Mouse (Mus musculus) midbrain, embryonic 10.5 days (tissue): ENCODE measurements around the gene Sox15. TPM values are rescaled to one million over a fixed set of nuclear protein-coding genes. Genes with fewer than 3 reads are reported as not detected.
"Not testable (repeated sequence)": the region's sequence is repeated elsewhere in the genome, so short reads cannot be mapped to it uniquely, and the experiment has no call there.

Experiments used
- DNase-seq: peaks from one replicate; pipeline ENCODE4 v3.0.0-alpha.2; 2017; ENCODE audit warnings: low spot score
- H3K27ac ChIP-seq: fragments of 300-500 bp; sonication (generic); replicated peaks from 2 replicates; pipeline ENCODE4 v1.5.1; 2016; ENCODE audit warnings: mild to moderate bottlenecking
- H3K27me3 ChIP-seq: fragments of 300-500 bp; sonication (generic); 2 replicates; pipeline ENCODE4 v1.6.1; 2016; ENCODE audit warnings: low read depth, mild to moderate bottlenecking; ENCODE audit not compliant: poor library complexity, severe bottlenecking
- H3K36me3 ChIP-seq: fragments of 300-500 bp; sonication (generic); 2 replicates; pipeline ENCODE4 v1.6.1; 2016; ENCODE audit warnings: mild to moderate bottlenecking, moderate library complexity
- H3K4me1 ChIP-seq: fragments of 300-500 bp; sonication (generic); 2 replicates; pipeline ENCODE4 v1.6.1; 2016
- H3K4me3 ChIP-seq: fragments of 300-500 bp; sonication (generic); 2 replicates; pipeline ENCODE4 v1.5.1; 2016; ENCODE audit warnings: mild to moderate bottlenecking, moderate library complexity
- H3K9me3 ChIP-seq: fragments of 300-500 bp; sonication (generic); replicated peaks from 2 replicates; pipeline ENCODE4 v1.6.1; 2016; ENCODE audit warnings: mild to moderate bottlenecking
- WGBS: fragments of 180-500 bp; shearing (Covaris S2); methylation state at CpG from one replicate; pipeline ENCODE4 v1.1.7; 2016; 5-methylcytosine and 5-hydroxymethylcytosine counted together
- polyA plus RNA-seq: library from polyadenylated mRNA; unstranded; fragments of >200 nt; fragmentation: Nextera tagmentation; extraction: Ambion mirVana; gene quantifications from 2 replicates; pipeline ENCODE4 v1.2.1, GENCODE M21; 2016

Sox15 gene
- polyA plus RNA-seq: 0.16 TPM in 1 of 2 replicates, not detected in the other

- Histone ChIP-seq H3K4me1 (peaks cover 39% of the 10 kb centered on the region), H3K9me3 (no peaks in the 10 kb centered on the region), H3K4me3 (peak within 1 kb of the TSS; percentile 10; the same call in 1 of the 2 replicates), H3K27ac (0 out of 2 replicates have a peak within 1 kb of the TSS, but pooled peaks have one; percentile 28), H3K27me3 (no peaks in the 10 kb centered on the region), H3K36me3 (peaks cover 96% of the 10 kb centered on the region)
- WGBS: 27% methylated on average over 34 of the region's 34 CpGs
- peak; percentile 73 for DNase-seq
These were observed at the start of gene Sox15 for GRCm38 (mm10) chr11:69655264-69656064. Gene Sox15, plus strand, starts transcription at chr11:69655314.

DNA sequence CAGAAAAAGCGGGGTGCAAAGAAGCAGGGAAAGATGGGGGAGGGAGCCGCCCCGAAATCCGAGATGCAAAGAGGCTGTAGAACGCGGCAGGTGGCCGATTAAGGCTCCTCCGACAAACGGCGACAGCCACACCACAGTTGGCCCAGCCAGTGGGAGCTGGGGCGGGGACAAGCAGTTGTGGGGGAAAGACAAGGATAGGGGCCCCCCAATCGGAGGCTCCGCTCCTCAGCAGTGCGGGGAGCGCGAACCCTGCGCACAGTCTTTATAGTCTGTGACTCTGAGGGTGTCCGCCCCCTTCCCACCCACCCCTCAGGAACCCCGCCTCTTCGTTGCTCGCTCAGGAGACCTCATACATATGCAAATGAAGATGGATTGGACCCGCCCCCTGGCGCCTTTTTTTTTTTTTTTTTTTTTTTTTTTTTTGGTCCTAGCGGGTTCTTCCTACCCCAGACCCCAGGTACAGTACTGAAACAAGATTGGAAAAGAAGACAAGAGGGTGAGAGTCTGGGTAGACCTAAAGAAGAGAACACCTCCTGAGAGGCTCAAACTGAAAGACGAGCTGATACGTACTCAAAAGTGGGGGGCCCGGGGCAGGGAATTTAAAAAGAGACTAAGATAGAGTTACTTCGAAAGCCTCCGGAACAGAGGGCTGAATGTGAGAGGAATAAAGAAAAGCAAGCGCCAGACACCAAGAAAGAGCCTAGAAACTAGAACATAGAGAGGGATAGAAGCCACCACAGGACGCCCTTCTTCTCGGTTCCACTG, 49.2 kb upstream of the Sox15 start, which contains the start of gene Atp1b2:
TSS of gene Atp1b2 (minus strand) at position 217 of the 765 bp plus-strand sequence.
- peaks cover 38% of the 10 kb centered on the region for H3K27me3 ChIP-seq
- 4% methylated on average over 32 of the region's 32 CpGs for WGBS
- H3K9me3 ChIP-seq: no peaks in the 10 kb centered on the region
- 0 out of 2 replicates have a peak, but pooled peaks cover 3% of the 10 kb centered on the region for H3K36me3 ChIP-seq
- peak within 1 kb of the TSS; percentile 83 for H3K27ac ChIP-seq
- H3K4me3 ChIP-seq: peak within 1 kb of the TSS; percentile 71
- peaks cover 24% of the 10 kb centered on the region for H3K4me1 ChIP-seq
- peak; percentile 78 for DNase-seq

DNA sequence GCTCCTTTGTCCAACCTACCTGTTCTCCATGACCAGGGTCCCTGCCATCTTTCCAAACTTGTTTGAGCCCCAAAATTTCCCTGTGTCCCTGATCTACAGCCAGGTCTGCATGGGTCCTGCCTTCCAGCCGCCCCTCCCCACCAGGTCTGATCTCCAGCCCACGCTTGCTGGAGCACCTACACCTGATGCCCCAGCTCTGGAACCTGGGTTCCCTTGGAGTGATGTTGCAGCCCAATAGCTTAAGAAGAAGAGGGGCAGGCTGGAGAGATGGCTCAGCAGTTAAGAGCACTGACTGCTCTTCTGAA, 48.7 kb upstream of the Sox15 start:
- peak overlapping the region; percentile 83 for H3K27ac ChIP-seq
- no peak for DNase-seq
- WGBS: 67% methylated on average over 2 of the region's 2 CpGs
- no peaks in the 10 kb centered on the region for H3K36me3 ChIP-seq
- peak overlapping the region; percentile 71 for H3K4me3 ChIP-seq
- peaks cover 21% of the 10 kb centered on the region for H3K4me1 ChIP-seq
- H3K9me3 ChIP-seq: no peaks in the 10 kb centered on the region
- H3K27me3 ChIP-seq: peaks cover 38% of the 10 kb centered on the region

DNA sequence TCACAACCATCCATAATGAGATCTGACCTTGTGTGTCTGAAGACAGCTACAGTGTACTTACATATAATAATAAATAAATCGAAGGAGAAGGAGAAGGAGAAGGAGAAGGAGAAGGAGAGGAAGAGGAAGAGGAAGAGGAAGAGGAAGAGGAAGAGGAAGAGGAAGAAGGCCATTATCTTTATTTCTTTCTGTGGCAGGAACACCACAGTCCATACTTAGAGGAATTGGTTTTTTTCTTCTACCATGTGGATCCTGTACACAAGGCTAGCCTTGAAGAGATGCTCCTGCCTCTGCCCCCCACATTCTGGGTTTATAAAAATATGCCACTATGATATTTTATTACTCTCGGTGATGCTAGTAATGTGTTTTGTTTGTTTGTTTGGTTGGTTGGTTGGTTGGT, 48.3 kb upstream of the Sox15 start:
- Histone ChIP-seq H3K36me3 (no peaks in the 10 kb centered on the region), H3K9me3 (no peaks in the 10 kb centered on the region), H3K27me3 (peaks cover 38% of the 10 kb centered on the region), H3K4me3 (0 out of 2 replicates have a peak overlapping the region, but pooled peaks have one; percentile 71), H3K4me1 (peaks cover 21% of the 10 kb centered on the region), H3K27ac (no peak overlapping the region)
- WGBS: 84% methylated on average over 2 of the region's 2 CpGs
- DNase-seq: no peak

DNA sequence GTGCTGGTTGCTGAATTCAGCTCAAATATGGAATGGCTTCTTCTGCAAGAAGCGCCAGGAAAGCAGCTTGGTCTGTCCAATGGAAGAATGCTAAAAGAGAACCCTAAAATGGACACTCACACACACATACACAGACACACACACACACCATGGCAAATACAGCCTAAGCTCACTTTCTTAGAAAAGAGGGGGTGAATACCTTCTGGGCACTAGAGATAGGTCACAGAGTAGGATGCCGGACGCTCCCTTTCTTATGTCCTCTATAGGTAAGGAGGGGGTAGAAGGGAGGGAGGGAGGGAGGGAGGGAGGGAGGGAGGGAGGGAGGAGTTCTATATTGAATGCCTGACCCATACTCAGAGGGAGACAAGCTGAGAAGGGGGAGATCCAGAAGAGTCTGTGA, 46.6 kb upstream of the Sox15 start:
- DNase-seq: no peak
- Histone ChIP-seq H3K9me3 (no peaks in the 10 kb centered on the region), H3K4me3 (no peak overlapping the region), H3K27me3 (peaks cover 23% of the 10 kb centered on the region), H3K36me3 (no peaks in the 10 kb centered on the region), H3K27ac (no peak overlapping the region), H3K4me1 (peaks cover 25% of the 10 kb centered on the region)
- WGBS: 94% methylated on average over 3 of the region's 3 CpGs

- no peaks in the 10 kb centered on the region for H3K9me3 ChIP-seq
- peaks cover 29% of the 10 kb centered on the region for H3K4me1 ChIP-seq
- H3K27ac ChIP-seq: no peak overlapping the region
- DNase-seq: no peak
- no peak overlapping the region for H3K4me3 ChIP-seq
- peaks cover 16% of the 10 kb centered on the region for H3K27me3 ChIP-seq
- 65% methylated on average over 7 of the region's 7 CpGs for WGBS
- no peaks in the 10 kb centered on the region for H3K36me3 ChIP-seq
These were observed 45.7 kb upstream of the Sox15 start for GRCm38 (mm10) chr11:69609416-69609815.

- 67% methylated on average over 4 of the region's 4 CpGs for WGBS
- Histone ChIP-seq H3K27ac (no peak overlapping the region), H3K27me3 (peaks cover 19% of the 10 kb centered on the region), H3K36me3 (no peaks in the 10 kb centered on the region), H3K4me1 (peaks cover 17% of the 10 kb centered on the region), H3K4me3 (no peak overlapping the region), H3K9me3 (no peaks in the 10 kb centered on the region)
- DNase-seq: no peak
These were observed 44.2 kb upstream of the Sox15 start for GRCm38 (mm10) chr11:69610899-69611298.

- H3K27ac ChIP-seq: peak overlapping the region; percentile 78
These were observed 41.4 kb upstream of the Sox15 start for GRCm38 (mm10) chr11:69613553-69614256.

GRCm38 (mm10) chr11:69614257-69614588, 40.9 kb upstream of the Sox15 start:
- Histone ChIP-seq H3K27me3 (peaks cover 29% of the 10 kb centered on the region), H3K4me3 (peak overlapping the region; percentile 36), H3K4me1 (peaks cover 20% of the 10 kb centered on the region), H3K27ac (peak overlapping the region; percentile 78; the same call in 1 of the 2 replicates)
- not testable (repeated sequence) for H3K9me3 ChIP-seq, H3K36me3 ChIP-seq, DNase-seq
- 53% methylated on average over 11 of the region's 11 CpGs for WGBS

More at GRCm38 (mm10) chr11:69613553-69614256, 41.4 kb upstream of the Sox15 start:
- Histone ChIP-seq H3K9me3 (no peaks in the 10 kb centered on the region), H3K4me1 (peaks cover 20% of the 10 kb centered on the region), H3K4me3 (peak overlapping the region; percentile 36), H3K27me3 (peaks cover 29% of the 10 kb centered on the region), H3K36me3 (no peaks in the 10 kb centered on the region)
- DNase-seq: peak; percentile 84
- WGBS: 6% methylated on average over 19 of the region's 19 CpGs

DNA sequence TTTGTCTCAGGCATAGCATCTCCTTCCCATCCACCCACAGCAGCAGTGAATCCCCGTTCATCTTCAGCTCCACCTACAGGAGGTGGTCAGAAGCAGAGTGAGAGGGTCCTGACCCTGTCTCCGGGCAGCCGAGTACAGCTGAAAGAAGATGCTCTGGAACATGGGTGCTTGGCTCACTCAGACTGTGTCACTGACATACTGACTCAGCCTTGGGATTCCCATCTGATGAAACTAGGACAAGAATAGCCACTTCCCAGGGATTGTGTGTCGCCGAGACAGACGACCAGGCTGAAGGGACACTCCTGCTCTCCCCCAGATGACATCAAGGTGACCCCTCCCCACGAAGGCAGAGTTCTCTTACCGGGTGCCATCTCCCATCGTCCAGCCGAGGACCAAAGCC, 38.3 kb upstream of the Sox15 start:
- 49% methylated on average over 10 of the region's 10 CpGs for WGBS

GRCm38 (mm10) chr11:69617805-69618204, 37.3 kb upstream of the Sox15 start, which contains the start of gene Shbg:
Gene Shbg, minus strand, starts transcription at chr11:69617905.
- Histone ChIP-seq H3K4me1 (peaks cover 35% of the 10 kb centered on the region), H3K27me3 (peaks cover 29% of the 10 kb centered on the region), H3K4me3 (no peak within 1 kb of the TSS), H3K9me3 (no peaks in the 10 kb centered on the region), H3K27ac (no peak within 1 kb of the TSS), H3K36me3 (no peaks in the 10 kb centered on the region)
- 74% methylated on average over 5 of the region's 5 CpGs for WGBS
- DNase-seq: no peak

More for the DNA sequence above, 38.3 kb upstream of the Sox15 start:
- Histone ChIP-seq H3K4me3 (no peak overlapping the region), H3K36me3 (no peaks in the 10 kb centered on the region), H3K27ac (no peak overlapping the region), H3K4me1 (peaks cover 25% of the 10 kb centered on the region), H3K27me3 (peaks cover 29% of the 10 kb centered on the region), H3K9me3 (no peaks in the 10 kb centered on the region)
- no peak for DNase-seq

DNA sequence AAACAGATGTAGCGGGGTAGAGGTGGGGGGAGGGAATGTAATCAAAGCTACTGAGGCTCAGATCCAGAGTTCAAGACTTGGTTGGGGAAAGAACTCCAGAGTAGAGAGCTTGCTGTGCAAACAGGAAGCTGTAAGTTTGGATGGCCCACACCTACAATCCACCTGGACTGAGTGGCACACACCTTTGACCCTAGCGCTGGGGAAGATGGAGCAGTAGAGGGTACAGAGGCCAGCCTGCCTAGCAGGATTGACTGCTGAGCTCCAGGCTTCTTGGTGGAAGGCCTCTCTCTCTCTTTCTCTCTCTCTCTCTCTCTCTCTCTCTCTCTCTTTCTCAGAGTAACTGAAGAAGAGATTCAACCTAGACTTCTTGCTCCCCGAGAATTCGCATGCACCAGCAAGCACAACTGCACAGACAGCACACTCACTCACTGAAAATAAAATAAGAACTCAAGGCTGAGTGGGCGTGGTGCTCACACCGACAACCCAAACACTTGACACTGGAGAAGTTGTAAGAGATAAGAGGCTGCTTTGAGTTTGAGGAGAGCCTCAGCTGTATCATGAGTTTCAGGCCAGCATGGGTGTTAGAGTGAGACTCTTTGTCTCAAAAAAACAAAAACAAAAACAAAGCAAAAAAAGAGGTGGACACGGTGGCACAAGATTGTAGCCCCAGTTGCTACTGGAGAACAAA, 34.6 kb upstream of the Sox15 start:
- Histone ChIP-seq H3K4me3 (no peak overlapping the region), H3K27ac (peak overlapping the region; percentile 93; the same call in 1 of the 2 replicates), H3K4me1 (peaks cover 29% of the 10 kb centered on the region), H3K9me3 (no peaks in the 10 kb centered on the region), H3K36me3 (no peaks in the 10 kb centered on the region), H3K27me3 (peaks cover 18% of the 10 kb centered on the region)
- DNase-seq: no peak
- 89% methylated on average over 7 of the region's 7 CpGs for WGBS
